Mouse (Mus musculus) intestine, embryonic 15.5 days (tissue): Measurements from ENCODE around the gene Ptgis. TPM values are rescaled to one million over a fixed set of nuclear protein-coding genes. Genes with fewer than 3 reads are reported as not detected.

ENCODE experiments used
- ATAC-seq: fragments of 200-750 bp; cut with Nextera tagmentation; 2 replicates; pipeline ENCODE4 v1.8.0; 2017; ENCODE audit warnings: moderate TSS enrichment, moderate library complexity
- H3K27ac ChIP-seq: fragments of 300-500 bp; sonication (generic); 2 replicates; pipeline ENCODE4 v1.5.1; 2015; ENCODE audit warnings: mild to moderate bottlenecking, inconsistent platforms
- H3K27me3 ChIP-seq: fragments of 300-500 bp; sonication (generic); replicated peaks from 2 replicates; pipeline ENCODE4 v1.6.1; 2015; ENCODE audit warnings: inconsistent platforms
- H3K36me3 ChIP-seq: fragments of 300-500 bp; sonication (generic); 2 replicates; pipeline ENCODE4 v1.6.1; 2015; ENCODE audit warnings: inconsistent platforms
- H3K4me1 ChIP-seq: fragments of 300-500 bp; sonication (generic); replicated peaks from 2 replicates; pipeline ENCODE4 v1.6.1; 2015; ENCODE audit warnings: inconsistent platforms
- H3K4me2 ChIP-seq: fragments of 300-500 bp; sonication (generic); replicated peaks from 2 replicates; pipeline ENCODE4 v1.6.1; 2015; ENCODE audit warnings: mild to moderate bottlenecking, inconsistent platforms
- H3K4me3 ChIP-seq: fragments of 300-500 bp; sonication (generic); replicated peaks from 2 replicates; pipeline ENCODE4 v1.5.1; 2015; ENCODE audit warnings: inconsistent platforms
- H3K9ac ChIP-seq: fragments of 300-500 bp; sonication (generic); 2 replicates; pipeline ENCODE4 v1.6.1; 2015; ENCODE audit warnings: inconsistent platforms
- H3K9me3 ChIP-seq: fragments of 300-500 bp; sonication (generic); 2 replicates; pipeline ENCODE4 v1.6.1; 2016; ENCODE audit warnings: inconsistent platforms
- WGBS: fragments of 180-500 bp; shearing (Covaris S2); methylation state at CpG from one replicate; pipeline ENCODE4 v1.1.7; 2015; 5-methylcytosine and 5-hydroxymethylcytosine counted together
- polyA plus RNA-seq: library from polyadenylated mRNA; unstranded; fragments of >200 nt; fragmentation: Nextera tagmentation; extraction: Ambion mirVana; gene quantifications from 2 replicates; pipeline ENCODE4 v1.2.1, GENCODE M21; 2015

Gene Ptgis
- polyA plus RNA-seq, 1 experiment from 2014 or later = 13.4 TPM

DNA sequence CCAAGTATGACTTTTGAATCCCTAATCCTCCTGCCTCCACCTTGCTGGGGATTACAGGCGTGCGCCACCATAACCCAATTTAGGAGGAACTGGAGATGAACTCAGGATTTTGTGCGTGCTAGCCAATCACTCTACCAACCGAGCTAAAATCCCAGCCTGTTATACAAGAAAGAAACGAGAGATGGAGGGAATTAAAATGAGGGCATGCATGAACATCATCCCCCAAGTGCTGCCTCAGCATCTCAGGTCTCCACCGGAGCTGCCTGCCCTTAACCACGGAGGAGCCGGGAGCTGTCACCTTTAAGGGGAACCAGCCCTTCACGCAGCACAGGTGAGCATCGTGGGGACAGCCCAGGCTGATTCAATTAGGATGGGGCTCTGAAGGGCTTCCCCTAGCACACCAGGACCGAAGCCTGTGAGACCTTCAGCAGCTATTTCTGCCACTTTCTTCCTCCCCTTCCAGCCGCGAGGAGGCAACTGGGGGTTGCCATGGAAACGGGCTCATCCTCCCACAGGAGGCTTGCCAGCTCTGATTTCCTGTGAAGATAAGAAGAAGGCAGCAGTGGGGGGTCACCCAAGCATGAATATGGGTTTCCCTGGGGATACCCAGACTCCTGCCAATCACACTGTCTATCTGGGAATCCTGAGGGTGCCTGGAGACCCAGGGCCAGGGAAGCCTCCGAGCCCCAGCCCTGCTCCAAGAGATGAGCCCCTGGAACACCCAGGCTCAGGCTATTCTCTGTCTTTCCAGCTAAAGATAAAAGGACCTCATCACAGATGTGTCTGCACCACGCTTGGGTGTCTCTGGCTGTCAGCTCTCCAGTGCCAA is 38.7 kb downstream of the Ptgis start:
- no peaks in the 10 kb centered on the region for H3K27me3 ChIP-seq
- no peak for ATAC-seq
- H3K36me3 ChIP-seq = no peaks in the 10 kb centered on the region
- H3K9ac ChIP-seq = no peak overlapping the region
- H3K27ac ChIP-seq = no peak overlapping the region
- no peaks in the 10 kb centered on the region for H3K4me1 ChIP-seq
- no peak overlapping the region for H3K4me3 ChIP-seq
- no peaks in the 10 kb centered on the region for H3K9me3 ChIP-seq
- no peak overlapping the region for H3K4me2 ChIP-seq
- WGBS = 44% methylated on average over 16 of the region's 16 CpGs

DNA sequence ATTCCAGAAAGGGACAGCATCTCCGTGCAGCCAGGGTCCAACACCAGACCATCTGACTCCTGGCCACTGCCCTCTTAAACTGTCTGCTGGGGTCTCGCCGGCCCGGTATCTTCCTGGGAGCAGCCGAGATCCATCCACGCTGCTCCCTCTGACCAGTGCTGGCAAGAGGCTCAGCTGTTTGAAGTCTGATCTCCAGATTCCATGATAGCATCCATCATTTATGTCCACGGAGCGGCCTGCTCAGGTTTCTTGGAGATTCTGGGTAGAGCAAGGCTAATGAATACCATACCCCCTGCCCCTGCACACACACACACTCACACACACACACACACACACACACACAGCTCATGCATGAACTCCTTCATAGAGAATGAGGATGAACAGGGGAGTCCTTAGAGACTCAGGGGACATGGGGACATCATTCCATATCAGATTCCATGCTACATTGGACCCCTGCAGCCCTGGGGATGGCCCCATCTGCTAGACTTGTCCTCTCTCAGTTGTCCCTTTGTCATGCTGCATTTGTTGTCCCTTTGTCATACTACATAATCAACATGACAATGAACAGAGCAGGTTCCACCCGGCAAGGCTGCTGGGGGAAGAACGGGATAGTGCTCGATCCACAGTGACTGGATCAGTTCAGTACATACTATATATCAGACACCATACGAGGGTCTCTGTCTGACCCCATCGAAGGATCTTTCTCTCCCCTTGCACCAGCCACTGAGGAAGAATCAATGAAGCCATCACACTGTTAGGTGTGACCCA is 41.6 kb downstream of the Ptgis start:
- Histone ChIP-seq H3K4me3 (no peak overlapping the region), H3K27me3 (no peaks in the 10 kb centered on the region), H3K9ac (no peak overlapping the region), H3K36me3 (no peaks in the 10 kb centered on the region), H3K9me3 (no peaks in the 10 kb centered on the region), H3K4me2 (no peak overlapping the region), H3K4me1 (no peaks in the 10 kb centered on the region), H3K27ac (no peak overlapping the region)
- 38% methylated on average over 13 of the region's 13 CpGs for WGBS
- no peak for ATAC-seq

- 83% methylated on average over 3 of the region's 3 CpGs for WGBS
- H3K27me3 ChIP-seq = peaks cover 30% of the 10 kb centered on the region
- no peak overlapping the region for H3K4me2 ChIP-seq
These were observed 47.0 kb downstream of the Ptgis start for GRCm38 (mm10) chr2:167193361-167193760.

DNA sequence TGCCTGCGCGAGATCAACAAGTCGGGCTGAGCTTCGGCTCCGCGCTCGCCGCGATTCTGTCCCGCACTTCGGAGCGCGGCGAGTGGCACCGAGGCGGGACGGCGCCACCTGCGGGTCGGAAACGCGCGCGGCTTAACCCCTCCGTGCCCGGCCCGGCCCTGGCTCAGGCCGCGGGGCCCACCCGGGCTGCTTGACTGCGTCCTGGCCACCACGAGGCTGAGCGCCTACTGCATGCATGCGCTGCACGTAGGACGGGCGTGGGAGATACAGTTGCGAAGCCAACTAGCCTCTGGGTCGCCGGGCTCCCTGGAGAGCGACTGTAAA is 50.4 kb downstream of the Ptgis start, which contains the start of gene Kcnb1:
Gene Kcnb1, minus strand, starts transcription at position 80 of the 324 bp plus-strand sequence.
- peak; percentile 68 for ATAC-seq
- peaks cover 19% of the 10 kb centered on the region for H3K4me1 ChIP-seq
- peak within 1 kb of the TSS; percentile 90 for H3K4me2 ChIP-seq
- H3K27me3 ChIP-seq = peaks cover 49% of the 10 kb centered on the region
- H3K4me3 ChIP-seq = peak within 1 kb of the TSS; percentile 52
- H3K36me3 ChIP-seq = no peaks in the 10 kb centered on the region
- H3K9ac ChIP-seq = peak within 1 kb of the TSS; percentile 36; the same call in 1 of the 2 replicates
- no peaks in the 10 kb centered on the region for H3K9me3 ChIP-seq
- WGBS = under 1% methylated on average over 40 of the region's 41 CpGs
- peak within 1 kb of the TSS; percentile 62; the same call in 1 of the 2 replicates for H3K27ac ChIP-seq

More at GRCm38 (mm10) chr2:167193361-167193760, 47.0 kb downstream of the Ptgis start:
- H3K36me3 ChIP-seq = no peaks in the 10 kb centered on the region
- no peak overlapping the region for H3K4me3 ChIP-seq
- H3K27ac ChIP-seq = no peak overlapping the region
- no peak for ATAC-seq
- no peaks in the 10 kb centered on the region for H3K9me3 ChIP-seq
- peaks cover 16% of the 10 kb centered on the region for H3K4me1 ChIP-seq
- no peak overlapping the region for H3K9ac ChIP-seq

DNA sequence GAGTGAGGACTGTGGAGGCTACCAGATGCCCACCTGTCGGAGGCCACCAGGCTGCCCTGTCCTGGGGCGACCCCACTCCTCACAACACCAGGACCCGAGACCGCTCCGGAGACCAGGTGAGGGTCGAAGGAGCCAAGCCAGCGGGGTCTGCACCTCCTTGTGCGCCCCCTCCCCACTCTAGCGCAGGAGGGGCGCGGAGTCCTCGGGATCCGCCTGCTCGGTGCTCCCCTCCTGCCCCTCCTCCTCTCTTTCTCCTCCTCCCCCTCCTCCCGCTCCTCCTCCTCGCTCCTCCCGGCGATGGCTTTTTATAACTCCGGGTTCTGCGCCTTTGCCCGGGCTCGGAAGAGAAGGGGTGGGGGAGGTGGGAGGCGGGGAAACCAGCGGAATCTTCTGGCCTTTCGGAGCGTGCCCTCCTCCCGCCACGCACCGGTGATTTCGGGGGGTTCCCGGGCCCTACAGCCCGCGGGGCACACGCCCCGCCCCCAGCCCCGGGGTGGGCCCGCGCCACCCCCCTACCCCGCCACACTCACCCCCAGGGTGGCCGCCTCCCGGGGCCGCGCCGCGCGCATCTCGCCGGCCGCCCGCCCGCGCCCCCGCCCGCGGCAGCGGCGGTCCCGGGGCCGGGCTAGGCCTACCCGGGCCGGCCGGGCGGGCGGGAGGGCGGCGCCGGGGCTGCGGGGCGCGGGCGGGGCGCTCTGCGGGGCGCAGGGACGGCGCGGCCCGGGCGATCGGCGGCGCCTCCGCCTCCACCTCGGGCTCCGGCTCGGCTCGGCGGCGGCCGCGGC is 50.9 kb downstream of the Ptgis start:
- Histone ChIP-seq H3K4me1 (peaks cover 19% of the 10 kb centered on the region), H3K4me3 (peak overlapping the region; percentile 52), H3K27ac (peak overlapping the region; percentile 62; the same call in 1 of the 2 replicates), H3K9ac (peak overlapping the region; percentile 36; the same call in 1 of the 2 replicates), H3K27me3 (peaks cover 49% of the 10 kb centered on the region), H3K4me2 (peak overlapping the region; percentile 90), H3K36me3 (no peaks in the 10 kb centered on the region), H3K9me3 (no peaks in the 10 kb centered on the region)
- ATAC-seq = peak; percentile 51
- WGBS = 2% methylated on average over 40 of the region's 91 CpGs

GRCm38 (mm10) chr2:167188315-167189207 is 51.8 kb downstream of the Ptgis start:
- H3K36me3 ChIP-seq = no peaks in the 10 kb centered on the region
- peak; percentile 87 for ATAC-seq
- no peak overlapping the region for H3K9ac ChIP-seq
- no peak overlapping the region; the same call in 1 of the 2 replicates for H3K27ac ChIP-seq
- H3K4me1 ChIP-seq = peaks cover 19% of the 10 kb centered on the region
- no peaks in the 10 kb centered on the region for H3K9me3 ChIP-seq
- H3K4me3 ChIP-seq = peak overlapping the region; percentile 52
- peaks cover 49% of the 10 kb centered on the region for H3K27me3 ChIP-seq
- WGBS = 9% methylated on average over 80 of the region's 83 CpGs
- H3K4me2 ChIP-seq = peak overlapping the region; percentile 90

GRCm38 (mm10) chr2:167187119-167187518 is 53.3 kb downstream of the Ptgis start:
- Histone ChIP-seq H3K4me3 (no peak overlapping the region), H3K27ac (no peak overlapping the region), H3K9me3 (no peaks in the 10 kb centered on the region), H3K4me1 (peaks cover 19% of the 10 kb centered on the region), H3K4me2 (no peak overlapping the region), H3K27me3 (peaks cover 49% of the 10 kb centered on the region), H3K36me3 (no peaks in the 10 kb centered on the region), H3K9ac (no peak overlapping the region)
- WGBS = 87% methylated on average over 5 of the region's 5 CpGs
- no peak for ATAC-seq

DNA sequence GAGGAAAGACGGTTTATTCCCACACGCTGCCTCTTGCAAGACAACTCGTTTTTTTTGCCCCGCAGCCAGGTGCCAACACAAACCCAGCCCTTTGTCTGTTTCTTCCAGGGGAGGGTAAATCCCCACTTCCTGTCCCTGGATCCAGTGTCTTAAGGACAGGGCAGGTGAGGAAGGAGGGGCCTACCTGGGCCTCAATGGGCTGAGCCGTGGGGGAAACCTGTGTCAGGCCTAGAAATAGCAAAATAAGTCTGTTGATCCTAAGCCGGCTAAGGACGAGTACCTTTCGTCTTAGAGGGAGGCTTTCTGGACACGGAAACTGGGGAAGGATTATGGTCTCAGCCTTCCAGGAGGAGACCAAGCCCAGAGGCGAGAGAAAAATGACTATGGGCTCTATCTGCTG is 53.9 kb downstream of the Ptgis start:
- 49% methylated on average over 10 of the region's 10 CpGs for WGBS
- Histone ChIP-seq H3K9ac (no peak overlapping the region), H3K9me3 (no peaks in the 10 kb centered on the region), H3K27ac (no peak overlapping the region), H3K4me3 (no peak overlapping the region), H3K4me1 (peaks cover 19% of the 10 kb centered on the region), H3K27me3 (peaks cover 44% of the 10 kb centered on the region), H3K36me3 (no peaks in the 10 kb centered on the region), H3K4me2 (no peak overlapping the region)
- ATAC-seq = no peak

GRCm38 (mm10) chr2:167186003-167186402 is 54.4 kb downstream of the Ptgis start:
- peaks cover 19% of the 10 kb centered on the region for H3K4me1 ChIP-seq
- H3K27ac ChIP-seq = no peak overlapping the region
- no peak overlapping the region for H3K4me3 ChIP-seq
- H3K27me3 ChIP-seq = peaks cover 39% of the 10 kb centered on the region
- no peak for ATAC-seq
- WGBS = 58% methylated on average over 13 of the region's 13 CpGs
- no peaks in the 10 kb centered on the region for H3K9me3 ChIP-seq
- no peaks in the 10 kb centered on the region for H3K36me3 ChIP-seq
- no peak overlapping the region for H3K4me2 ChIP-seq
- no peak overlapping the region for H3K9ac ChIP-seq

- no peak overlapping the region for H3K4me2 ChIP-seq
- ATAC-seq = no peak
- no peak overlapping the region for H3K27ac ChIP-seq
- peaks cover 33% of the 10 kb centered on the region for H3K27me3 ChIP-seq
- WGBS = 76% methylated on average over 2 of the region's 2 CpGs
- no peaks in the 10 kb centered on the region for H3K36me3 ChIP-seq
- H3K4me1 ChIP-seq = peaks cover 17% of the 10 kb centered on the region
- no peaks in the 10 kb centered on the region for H3K9me3 ChIP-seq
- no peak overlapping the region for H3K4me3 ChIP-seq
- no peak overlapping the region for H3K9ac ChIP-seq
These were observed 55.0 kb downstream of the Ptgis start for GRCm38 (mm10) chr2:167185432-167185831.

- ATAC-seq = no peak
- H3K4me1 ChIP-seq = no peaks in the 10 kb centered on the region
- H3K9ac ChIP-seq = no peak overlapping the region
- no peak overlapping the region for H3K27ac ChIP-seq
- no peak overlapping the region for H3K4me3 ChIP-seq
- no peak overlapping the region for H3K4me2 ChIP-seq
- peaks cover 4% of the 10 kb centered on the region; the same call in 1 of the 2 replicates for H3K27me3 ChIP-seq
- H3K9me3 ChIP-seq = no peaks in the 10 kb centered on the region
- H3K36me3 ChIP-seq = no peaks in the 10 kb centered on the region
- WGBS = 85% methylated on average over 14 of the region's 14 CpGs
These were observed 58.6 kb downstream of the Ptgis start for GRCm38 (mm10) chr2:167181662-167182389.
